Comparison of ENCODE assay signal across 14 mouse cellular contexts in genomic region chr16:44695214-44695858, GRCm38 (mm10). TPM values are rescaled to one million over a fixed set of nuclear protein-coding genes. Genes with fewer than 3 reads are reported as not detected.
DNase-seq lines count a peak whose midpoint lies in the region; ATAC-seq and TF ChIP-seq lines count a peak whose summit lies in the region.
"Had no signal": no experiment of that assay in that cellular context is flagged by ENCODE, and none has a peak within 500 bp of the region (broad histone marks: within the 10 kb centered on the region; RNA-seq: fewer than 3 reads in every experiment).

No protein-coding gene starts in this region.

- H3K9ac ChIP-seq in heart, postnatal 0 days (replicated peaks; ENCODE audit: low read depth, low read length): no peak overlapping the region
- H3K9ac ChIP-seq in lung, postnatal 0 days (replicated peaks; ENCODE audit: low read depth): no peak overlapping the region
- H3K9ac ChIP-seq in stomach, embryonic 15.5 days: no peak overlapping the region
- H3K9ac ChIP-seq: liver, postnatal 0 days had no signal

- peak; percentile 27 for DNase-seq in embryo, embryonic 11 days
- no peak for DNase-seq in embryo, embryonic 10 days (ENCODE audit: low spot score)
- DNase-seq in heart, postnatal 0 days (ENCODE audit: low spot score): no peak
- DNase-seq in heart, adult 8-10 months (ENCODE audit: low spot score): no peak
- peak; percentile 63 for DNase-seq in lung, postnatal 0 days (ENCODE audit: low spot score)
- no peak for DNase-seq in lung, postnatal 10 days
- no peak for DNase-seq in cerebellum, adult 2 months
- DNase-seq: cerebellum, adult 9-10 months; gastrocnemius, postnatal 14 days; liver, postnatal 0 days; right cerebral cortex, postnatal 4 days; thymus, adult 2 months had no signal

- H3K9me3 ChIP-seq in heart, postnatal 0 days (replicated peaks; ENCODE audit: control insufficient read depth, low read length): no peaks in the 10 kb centered on the region
- no peaks in the 10 kb centered on the region for H3K9me3 ChIP-seq in lung, postnatal 0 days (ENCODE audit: low read length)
- no peaks in the 10 kb centered on the region for H3K9me3 ChIP-seq in stomach, embryonic 15.5 days

- H3K36me3 ChIP-seq in heart, postnatal 0 days (replicated peaks; ENCODE audit: control insufficient read depth, insufficient read depth, low read length): no peaks in the 10 kb centered on the region
- H3K36me3 ChIP-seq in lung, postnatal 0 days (ENCODE audit: insufficient read depth, low read length): no peaks in the 10 kb centered on the region
- H3K36me3 ChIP-seq in stomach, embryonic 15.5 days: no peaks in the 10 kb centered on the region

- ATAC-seq in heart, postnatal 0 days (ENCODE audit: insufficient read depth, low read depth): peak; percentile 15; the same call in 1 of the 2 replicates
- ATAC-seq in lung, postnatal 0 days: peak; percentile 13
- ATAC-seq in stomach, embryonic 15.5 days (ENCODE audit: insufficient read depth, low FRiP score, low read depth): peak; percentile 48; the same call in 1 of the 2 replicates
- ATAC-seq: liver, postnatal 0 days had no signal

- no peak for TF ChIP-seq POLR2A in cerebellum, adult 2 months (IDR thresholded peaks at IDR 0.05; ENCODE audit: borderline replicate concordance, insufficient read depth, low read length)

- TF ChIP-seq CTCF in heart, postnatal 0 days (IDR thresholded peaks at IDR 0.05; ENCODE audit: low read depth): no peak
- no peak for TF ChIP-seq CTCF in lung, postnatal 0 days (IDR thresholded peaks at IDR 0.05)
- TF ChIP-seq CTCF in cerebellum, adult 2 months (IDR thresholded peaks at IDR 0.05; ENCODE audit: borderline replicate concordance, insufficient read depth, low read depth, low read length): no peak

- no peak overlapping the region for H3K4me3 ChIP-seq in heart, postnatal 0 days (ENCODE audit: low read depth, low read length)
- H3K4me3 ChIP-seq in lung, postnatal 0 days (ENCODE audit: low read depth, low read length): no peak overlapping the region
- no peak overlapping the region for H3K4me3 ChIP-seq in stomach, embryonic 15.5 days (replicated peaks)
- H3K4me3 ChIP-seq in cerebellum, adult 2 months (replicated peaks; ENCODE audit: insufficient read depth, low read depth, low read length): no peak overlapping the region
- H3K4me3 ChIP-seq: erythroblast, embryonic 14.5 days had no signal

- TF ChIP-seq EP300 in heart, postnatal 0 days (IDR thresholded peaks at IDR 0.05; ENCODE audit: low read depth): 0 out of 2 replicates have a peak, but pooled peaks have one; percentile 13
- no peak for TF ChIP-seq EP300 in lung, postnatal 0 days (IDR thresholded peaks at IDR 0.05)

- no peaks in the 10 kb centered on the region for H3K27me3 ChIP-seq in heart, postnatal 0 days (ENCODE audit: control insufficient read depth, insufficient read depth, low read length)
- H3K27me3 ChIP-seq in lung, postnatal 0 days (replicated peaks; ENCODE audit: insufficient read depth, low read length): no peaks in the 10 kb centered on the region
- H3K27me3 ChIP-seq in stomach, embryonic 15.5 days (replicated peaks): no peaks in the 10 kb centered on the region
- H3K27me3 ChIP-seq in cerebellum, adult 2 months (ENCODE audit: control insufficient read depth, insufficient read depth, low read length): no peaks in the 10 kb centered on the region

- 63% methylated on average over 8 of the region's 8 CpGs for WGBS in heart, postnatal 0 days
- WGBS in lung, postnatal 0 days: 48% methylated on average over 8 of the region's 8 CpGs
- 44% methylated on average over 8 of the region's 8 CpGs for WGBS in stomach, embryonic 15.5 days
- WGBS in cerebellum, adult 2 months: 94% methylated on average over 8 of the region's 8 CpGs

- peaks cover 10% of the 10 kb centered on the region for H3K4me1 ChIP-seq in heart, postnatal 0 days (ENCODE audit: control insufficient read depth, insufficient read depth)
- H3K4me1 ChIP-seq in lung, postnatal 0 days (ENCODE audit: insufficient read depth, low read depth, low read length): peaks cover 8% of the 10 kb centered on the region; the same call in 1 of the 2 replicates
- H3K4me1 ChIP-seq in stomach, embryonic 15.5 days: peaks cover 17% of the 10 kb centered on the region
- no peaks in the 10 kb centered on the region; the same call in 1 of the 2 replicates for H3K4me1 ChIP-seq in cerebellum, adult 2 months (ENCODE audit: control insufficient read depth, insufficient read depth, low read length)

- H3K27ac ChIP-seq in heart, postnatal 0 days (ENCODE audit: low read depth): peak overlapping the region; percentile 11
- peak overlapping the region; percentile 72 for H3K27ac ChIP-seq in lung, postnatal 0 days (ENCODE audit: low read length)
- peak overlapping the region; percentile 87 for H3K27ac ChIP-seq in stomach, embryonic 15.5 days
- no peak overlapping the region for H3K27ac ChIP-seq in cerebellum, adult 2 months (ENCODE audit: insufficient read depth, low read length)

- H3K4me2 ChIP-seq in heart, postnatal 0 days (ENCODE audit: low read depth, low read length): no peak overlapping the region
- H3K4me2 ChIP-seq in lung, postnatal 0 days (replicated peaks; ENCODE audit: low read depth, low read length): no peak overlapping the region
- H3K4me2 ChIP-seq in stomach, embryonic 15.5 days: peak overlapping the region; percentile 5; the same call in 1 of the 2 replicates

RNA-seq across cellular contexts. Expression of gene Nepro, which starts 28.8 kb away (rescaled TPM):
- 3.1 and 11.6 TPM in 2 replicates for total RNA-seq in heart, postnatal 0 days (2014; rRNA removed; ENCODE audit: low replicate concordance)
- polyA plus RNA-seq in heart, postnatal 0 days (2015; fragmentation: Nextera tagmentation; extraction: Ambion mirVana): 2.0 and 2.3 TPM in 2 replicates
- total RNA-seq in heart, adult 8-10 months (2022): 1 to 10 TPM; 4.1 to 6.4 (median 5.2) TPM
- polyA plus RNA-seq in lung, postnatal 0 days (2015; fragmentation: Nextera tagmentation; extraction: Ambion mirVana): 3.6 and 3.7 TPM in 2 replicates
- 7.7 and 8.6 TPM in 2 replicates for polyA plus RNA-seq in stomach, embryonic 15.5 days (2015; fragmentation: Nextera tagmentation; extraction: Ambion mirVana)
- 3.9 and 5.0 TPM in 2 replicates for polyA plus RNA-seq in cerebellum, adult 2 months (2012; rRNA removed)

RNA-seq across cellular contexts. Expression of gene Gtpbp8, which starts 50.8 kb away (rescaled TPM):
- 9.0 and 17.1 TPM in 2 replicates for total RNA-seq in heart, postnatal 0 days (2014; rRNA removed; ENCODE audit: low replicate concordance)
- polyA plus RNA-seq in heart, postnatal 0 days (2015; fragmentation: Nextera tagmentation; extraction: Ambion mirVana): 21.9 and 24.6 TPM in 2 replicates
- total RNA-seq in heart, adult 8-10 months (2022): 10 to 100 TPM in 3 of 4 experiments, 1 to 10 TPM in 1; 9.6 to 11.7 (median 10.9) TPM
- polyA plus RNA-seq in lung, postnatal 0 days (2015; fragmentation: Nextera tagmentation; extraction: Ambion mirVana): 17.2 and 19.5 TPM in 2 replicates
- polyA plus RNA-seq in stomach, embryonic 15.5 days (2015; fragmentation: Nextera tagmentation; extraction: Ambion mirVana): 29.0 and 30.8 TPM in 2 replicates
- 19.2 and 22.5 TPM in 2 replicates for polyA plus RNA-seq in cerebellum, adult 2 months (2012; rRNA removed)

Comparison
In these comparisons a context has a peak if more than half of its experiments do, and no peak if none do; other contexts are left out.
1. DNase-seq: peak in embryo, embryonic 11 days (single experiment) and lung, postnatal 0 days (single experiment); none in embryo, embryonic 10 days (single experiment), heart, postnatal 0 days (single experiment), heart, adult 8-10 months (single experiment), lung, postnatal 10 days (single experiment) and cerebellum, adult 2 months (0 of 2).
2. Peak in every context shown above with its lines, with median percentiles within 50 percentile points of each other: ATAC-seq.